Mouse (Mus musculus) gonadal fat pad, adult 2 months (tissue): Measurements from ENCODE around the gene 1700092M07Rik. TPM values are rescaled to one million over a fixed set of nuclear protein-coding genes. Genes with fewer than 3 reads are reported as not detected.
"Not testable (repeated sequence)": the region's sequence is repeated elsewhere in the genome, so short reads cannot be mapped to it uniquely, and the experiment has no call there.

Source experiments
- DNase-seq: peaks from one replicate; pipeline ENCODE4 v3.0.0-alpha.2; 2012; ENCODE audit warnings: low read depth
- polyA plus RNA-seq: library from polyadenylated mRNA; depleted of rRNA; stranded (reverse); fragments of >200 nt; gene quantifications from 2 replicates; pipeline ENCODE4 v1.2.3, GENCODE M21; 2012

Gene 1700092M07Rik
- polyA plus RNA-seq, 1 experiment = 2.3 TPM

DNA sequence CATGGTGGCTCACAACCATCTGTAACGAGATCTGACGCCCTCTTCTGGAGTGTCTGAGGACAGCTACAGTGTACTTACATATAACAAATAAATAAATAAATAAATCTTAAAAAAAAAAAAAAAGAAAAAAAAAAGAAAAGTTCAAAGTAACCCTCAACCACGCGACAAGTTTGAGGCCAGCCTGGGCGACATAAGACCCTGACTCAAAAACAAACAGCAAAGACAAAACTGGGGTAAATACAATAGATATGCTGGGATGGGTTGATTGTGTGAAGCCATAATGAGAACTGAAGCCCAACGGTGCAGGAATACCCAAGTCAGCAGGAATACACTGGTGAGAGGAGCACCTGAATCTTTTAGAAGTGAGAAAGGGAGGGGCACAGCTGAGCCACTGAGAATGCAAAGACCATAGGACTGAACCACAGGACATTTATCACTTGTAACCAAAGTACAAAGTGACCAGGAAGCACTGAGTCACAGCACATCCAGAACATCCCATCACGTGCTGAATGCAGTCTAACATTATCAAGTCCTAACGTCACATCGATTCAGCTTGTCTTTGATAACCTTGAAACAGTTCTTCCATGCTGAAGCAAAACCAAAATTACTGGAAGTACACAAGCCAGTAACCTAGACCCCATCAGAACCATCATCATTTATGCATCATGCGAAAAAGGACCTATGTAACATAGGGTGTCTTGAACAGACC is 23.6 kb upstream of the 1700092M07Rik start:
- no peak for DNase-seq

DNA sequence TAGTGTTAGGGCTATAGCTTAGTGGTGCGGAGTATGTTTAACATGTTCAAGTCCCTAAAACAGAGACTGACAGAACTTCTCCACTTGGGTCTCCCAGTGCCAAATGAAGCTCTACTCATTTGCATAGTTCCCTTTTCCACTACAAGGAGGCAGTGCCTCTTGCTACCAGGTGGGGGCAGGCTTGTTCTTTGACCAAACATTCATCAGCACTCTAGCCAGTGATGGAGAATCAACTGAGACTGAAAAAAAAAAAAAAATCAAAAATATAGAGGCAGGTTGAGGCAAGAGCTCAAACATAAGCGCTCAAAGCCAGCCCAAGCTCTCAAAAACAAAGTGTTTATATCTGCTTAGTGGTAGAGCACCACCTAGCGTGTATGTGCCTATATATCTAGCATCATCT is 22.2 kb upstream of the 1700092M07Rik start:
- no peak for DNase-seq

DNA sequence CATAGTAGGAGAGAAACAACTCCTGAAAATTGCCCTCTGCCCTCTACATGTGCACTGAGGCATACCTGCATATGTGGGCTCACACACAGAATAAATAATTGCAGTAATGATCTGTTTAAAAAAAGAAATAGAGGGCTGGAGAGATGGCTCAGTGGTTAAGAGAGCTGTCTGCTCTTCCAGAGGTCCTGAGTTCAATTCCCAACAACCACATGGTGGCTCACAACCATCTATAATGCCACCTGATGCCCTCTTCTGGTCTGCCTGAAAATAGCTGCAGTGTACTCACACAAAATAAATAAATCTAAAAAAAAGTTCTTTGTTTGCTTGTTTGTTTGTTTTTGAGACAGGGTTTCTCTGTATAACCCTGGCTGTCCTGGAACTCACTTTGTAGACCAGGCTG is 21.5 kb upstream of the 1700092M07Rik start:
- DNase-seq = not testable (repeated sequence)

DNA sequence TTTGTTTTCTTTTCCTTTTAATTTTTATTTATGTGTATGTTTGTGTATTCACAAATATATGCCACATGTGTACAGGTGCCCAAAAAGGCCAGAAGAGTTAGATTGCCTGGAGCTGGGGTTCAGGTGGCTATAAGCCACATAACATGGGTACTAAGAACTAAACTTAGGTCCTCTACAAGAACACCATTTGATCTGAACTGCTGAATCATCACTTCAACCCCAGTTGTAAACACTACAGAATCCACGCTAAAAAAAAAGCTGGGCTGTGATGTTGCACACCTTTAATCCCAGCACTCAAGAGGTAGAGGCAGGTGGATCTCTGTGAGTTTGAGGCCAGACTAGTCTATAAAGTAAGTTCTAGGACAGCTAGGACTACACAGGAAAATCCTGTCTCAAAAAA is 19.1 kb upstream of the 1700092M07Rik start:
- no peak for DNase-seq

DNA sequence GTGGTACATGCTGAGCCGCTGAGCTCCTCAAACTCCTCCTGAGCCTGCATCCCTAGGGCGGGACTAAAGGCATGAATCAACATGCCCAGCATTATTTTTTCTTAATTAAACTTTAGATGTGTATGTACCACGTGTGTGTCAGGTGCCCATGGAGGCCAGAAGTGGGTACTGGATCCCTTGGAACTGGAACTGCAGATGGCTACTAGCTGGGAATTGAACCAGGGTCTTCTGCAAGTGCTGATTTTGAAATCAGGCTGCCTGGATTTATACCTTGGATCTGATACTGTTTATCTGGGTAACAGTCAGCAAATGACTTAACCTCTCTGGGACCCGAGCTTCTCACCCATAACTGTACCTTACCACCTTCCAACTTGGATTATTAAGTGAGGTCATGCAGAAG is 18.5 kb upstream of the 1700092M07Rik start:
- DNase-seq = no peak

DNA sequence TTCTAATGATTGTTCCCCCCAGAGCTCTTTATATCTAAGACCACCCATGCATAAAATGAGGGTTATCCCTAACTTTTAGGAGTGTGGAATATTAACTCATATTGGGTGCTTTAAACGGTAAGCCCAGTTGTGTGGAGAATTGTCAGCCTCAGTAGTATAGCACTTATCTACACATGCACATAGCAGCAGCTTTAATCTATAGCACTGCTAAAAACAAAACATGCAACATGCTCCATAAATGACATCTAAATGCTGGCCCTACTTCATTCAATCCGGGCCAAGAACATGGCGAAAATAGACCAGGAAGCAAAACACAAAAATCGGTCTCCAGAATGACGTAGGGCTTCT is 18.0 kb upstream of the 1700092M07Rik start:
- DNase-seq = no peak

DNA sequence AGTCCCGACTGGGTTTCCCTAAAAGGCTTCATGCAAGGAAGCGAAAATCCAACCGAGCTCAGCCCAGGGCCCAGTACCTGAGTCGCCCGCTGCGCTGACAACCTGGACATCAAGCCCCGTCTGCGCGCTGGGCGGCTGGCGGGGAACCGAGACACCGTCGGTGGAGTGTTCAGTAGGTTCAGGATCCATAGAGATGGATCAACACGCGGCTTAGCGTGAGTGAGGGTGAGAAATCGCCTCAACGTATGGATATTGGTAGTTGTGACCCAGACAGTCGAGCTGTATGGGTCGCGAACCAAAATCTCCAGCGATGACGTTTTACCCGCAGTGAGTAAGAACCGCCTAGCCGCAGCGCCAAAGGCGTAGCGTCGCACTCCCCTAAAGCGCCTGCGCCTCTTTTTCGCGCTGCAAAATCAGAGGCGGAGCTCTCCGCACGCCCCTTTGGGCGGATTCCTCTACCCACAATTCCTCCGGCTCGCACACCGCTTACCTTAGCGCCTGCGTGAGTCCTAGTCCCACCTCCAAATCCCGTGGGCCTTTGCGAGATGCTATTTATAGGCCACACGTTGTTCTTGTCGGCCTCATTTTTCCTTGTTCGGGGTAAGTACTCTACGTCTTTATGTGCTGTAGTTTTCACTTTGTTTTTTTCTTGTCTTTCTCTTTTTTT is 17.5 kb upstream of the 1700092M07Rik start, which contains the start of gene Slc3a2:
Gene Slc3a2, minus strand, starts transcription at position 463 of the 667 bp plus-strand sequence.
- no peak for DNase-seq

DNA sequence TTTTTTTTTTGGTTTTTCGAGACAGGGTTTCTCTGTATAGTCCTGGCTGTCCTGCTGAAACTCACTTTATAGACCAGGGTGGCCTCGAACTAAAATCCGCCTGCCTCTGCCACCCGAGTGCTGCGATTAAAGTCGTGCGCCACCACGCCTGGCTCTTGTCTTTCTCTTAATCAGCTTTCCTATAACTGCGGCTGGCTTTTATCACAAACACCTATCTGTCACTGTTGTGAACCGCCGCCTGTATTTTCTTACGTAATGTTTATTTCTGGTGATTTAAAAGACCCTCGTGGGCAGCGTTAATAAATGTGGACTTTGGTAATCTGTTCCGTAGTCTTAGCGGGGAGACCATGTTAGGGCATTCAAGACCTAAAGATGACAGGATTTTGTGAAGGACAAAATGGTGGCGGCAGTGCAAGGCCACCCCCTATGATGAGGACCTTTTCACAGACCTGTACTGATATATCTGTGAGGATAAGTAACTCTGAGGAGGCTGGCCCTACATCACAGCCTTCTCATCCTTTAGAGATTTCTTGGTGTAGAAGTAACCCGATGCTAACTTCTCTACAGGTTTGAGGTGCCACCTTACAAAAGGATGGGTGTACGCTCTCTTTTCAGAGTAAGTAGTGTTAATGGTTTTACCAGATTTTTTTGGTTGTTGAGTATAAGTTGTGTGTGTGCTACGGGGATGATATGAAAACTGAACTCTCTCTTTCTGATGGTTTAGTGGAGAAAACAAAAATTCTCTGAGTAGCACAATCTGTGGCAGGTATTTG is 16.8 kb upstream of the 1700092M07Rik start:
- no peak for DNase-seq

DNA sequence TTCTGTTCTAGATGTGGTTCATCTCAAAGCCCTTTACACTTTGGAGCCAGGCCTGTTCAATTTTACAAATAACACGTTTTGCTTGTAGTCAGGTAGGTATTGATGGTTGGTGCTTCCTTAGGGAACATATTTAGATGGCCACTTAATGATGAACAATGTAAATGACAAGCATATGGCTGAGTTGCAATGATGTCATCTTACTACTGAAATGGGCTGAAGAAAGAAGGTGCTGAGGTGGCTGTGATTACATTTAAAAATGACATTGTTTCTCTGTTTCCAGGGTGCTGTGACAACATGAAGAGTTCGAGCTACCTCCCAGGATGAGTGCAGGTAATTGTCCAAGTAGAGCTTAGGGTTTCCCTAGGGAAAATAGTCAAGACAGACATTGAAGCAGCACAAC is 16.1 kb upstream of the 1700092M07Rik start:
- DNase-seq = no peak

DNA sequence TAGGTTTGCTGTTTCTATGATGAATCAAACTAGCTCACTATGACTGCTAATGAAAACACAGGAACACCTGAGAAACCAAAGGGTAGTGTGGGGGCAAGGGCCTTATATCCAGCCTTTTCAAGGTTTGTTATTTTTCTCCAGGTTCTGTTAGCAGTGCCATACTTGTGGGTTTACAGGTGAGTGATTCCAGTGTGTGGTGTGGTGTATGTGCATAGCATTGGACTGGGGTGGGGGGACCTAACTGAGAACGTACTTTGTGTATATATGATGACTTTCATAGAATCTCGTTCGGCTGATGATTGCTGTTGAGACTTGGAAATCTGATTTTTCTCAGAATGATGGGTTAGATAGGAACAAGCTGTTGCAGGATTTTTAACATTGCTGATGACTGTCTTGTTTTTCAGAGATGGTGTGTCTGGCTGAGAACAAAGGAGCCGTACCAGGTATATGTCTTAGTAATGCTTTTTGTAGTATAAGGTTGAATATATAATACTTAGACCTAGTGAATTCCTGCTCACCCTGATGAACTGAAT is 15.4 kb upstream of the 1700092M07Rik start:
- no peak for DNase-seq

DNA sequence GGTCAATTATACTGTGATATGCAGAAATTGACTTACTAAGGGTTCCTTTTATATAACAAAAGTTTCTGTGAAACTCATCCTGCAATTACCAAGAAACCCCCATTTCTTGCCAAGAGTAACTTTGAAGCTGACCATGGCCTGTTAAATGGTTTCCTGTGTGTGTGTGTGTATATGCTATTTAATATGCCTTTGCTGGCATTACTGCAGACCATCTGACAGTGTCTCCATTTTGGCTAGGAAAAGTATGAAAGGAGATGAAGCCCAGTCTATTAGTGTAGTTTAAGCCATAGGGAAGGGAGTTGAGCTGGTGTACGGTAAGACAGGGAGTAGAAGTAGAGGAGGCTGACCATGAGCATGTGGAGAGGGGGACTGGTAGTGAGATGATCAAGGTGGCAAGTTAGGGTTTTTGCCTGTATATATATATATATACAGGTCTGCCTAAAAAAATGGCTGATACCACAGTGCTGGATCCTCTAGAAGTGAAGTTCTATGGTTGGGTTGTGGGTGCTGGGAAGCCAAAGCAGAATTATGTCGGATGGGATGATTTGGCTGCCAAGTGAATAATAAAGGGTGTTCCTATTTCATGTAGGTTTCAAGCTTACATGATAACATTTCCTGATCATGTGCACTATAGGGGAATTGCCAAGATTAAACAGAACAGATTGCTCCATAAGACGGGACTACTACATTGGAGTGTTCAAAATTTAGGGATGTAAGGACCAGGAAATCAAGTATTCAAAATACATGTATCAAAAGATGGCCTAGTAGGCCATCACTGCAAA is 13.7 kb upstream of the 1700092M07Rik start:
- no peak for DNase-seq

DNA sequence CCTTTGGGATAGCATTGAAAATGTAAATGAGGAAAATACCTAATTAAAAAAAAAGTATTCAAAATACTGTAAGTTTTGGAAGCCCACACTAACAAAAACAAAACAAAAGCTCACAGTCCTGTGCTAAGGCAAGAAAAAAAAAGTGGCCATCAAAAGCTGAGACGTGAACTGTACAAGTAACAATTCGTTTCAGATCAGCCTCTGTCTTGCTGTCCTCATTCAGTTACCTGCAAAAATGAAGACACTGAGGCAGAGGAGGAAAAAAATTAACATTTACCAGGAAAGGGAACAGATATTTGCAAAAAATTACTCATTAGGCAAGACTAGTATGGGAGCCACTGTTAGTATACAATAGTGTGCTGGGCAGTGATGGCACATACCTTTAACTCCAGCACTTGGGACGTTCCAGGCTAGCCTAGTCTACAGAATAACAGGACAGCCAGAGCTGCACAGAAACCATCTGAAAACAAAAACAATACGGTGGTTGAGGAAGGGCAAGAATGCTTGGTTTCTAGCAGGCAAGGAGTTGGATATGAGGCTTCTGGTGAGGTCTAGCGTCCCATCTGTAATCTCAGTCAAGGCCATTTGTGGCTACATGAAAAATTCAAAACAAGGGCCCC is 12.9 kb upstream of the 1700092M07Rik start:
- no peak for DNase-seq

DNA sequence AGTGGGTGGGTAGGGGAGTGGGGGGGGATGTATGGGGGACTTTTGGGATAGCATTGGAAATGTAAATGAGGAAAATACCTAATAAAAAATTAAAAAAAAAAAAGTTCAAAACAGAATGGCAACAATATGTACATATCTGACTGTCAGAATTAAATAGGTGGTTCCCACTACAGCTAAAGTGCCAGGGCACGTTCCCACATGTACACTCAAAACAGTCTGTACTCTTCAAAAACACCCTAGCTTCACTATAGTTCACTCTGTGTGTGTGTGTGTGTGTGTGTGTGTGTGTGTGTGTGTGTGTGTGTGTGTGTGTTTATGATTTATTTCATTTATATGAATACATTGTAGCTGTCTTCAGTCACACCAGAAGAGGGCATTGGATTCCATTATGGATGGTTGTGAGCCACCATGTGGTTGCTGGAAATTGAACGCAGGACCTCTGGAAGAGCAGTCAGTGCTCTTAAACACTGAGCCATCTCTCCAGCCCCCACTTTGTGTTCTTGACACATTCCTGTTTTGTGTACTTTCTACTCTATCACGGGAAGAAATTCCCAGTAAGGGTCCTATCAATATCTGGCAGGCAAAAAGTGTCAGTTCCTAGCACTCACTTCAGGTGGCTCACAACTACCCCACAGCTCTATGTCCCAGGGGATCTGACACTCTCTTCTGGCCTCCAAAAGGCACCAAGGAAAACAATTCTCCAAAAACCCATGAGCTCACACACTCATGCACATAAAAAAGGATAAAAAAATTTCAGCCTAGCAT is 12.0 kb upstream of the 1700092M07Rik start:
- not testable (repeated sequence) for DNase-seq

DNA sequence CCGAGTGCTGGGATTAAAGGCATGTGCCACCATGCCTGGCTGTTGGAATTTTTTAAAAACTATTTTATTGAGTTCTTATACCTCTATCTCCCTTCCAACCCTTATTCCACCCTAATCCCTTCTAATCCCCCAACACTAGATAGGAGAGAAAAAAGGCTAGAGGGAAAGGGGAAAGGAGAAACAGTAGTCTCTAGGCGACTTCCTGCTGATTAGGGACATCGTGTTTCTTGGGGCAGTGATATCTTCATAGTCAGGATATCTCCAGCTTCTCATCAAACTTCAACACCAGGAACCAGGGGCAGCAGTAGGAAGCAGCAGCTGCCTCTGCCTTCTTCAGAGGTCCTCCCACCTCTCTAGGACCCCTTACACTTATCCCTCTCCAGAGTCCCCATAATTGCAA is 6.2 kb upstream of the 1700092M07Rik start:
- DNase-seq = no peak

DNA sequence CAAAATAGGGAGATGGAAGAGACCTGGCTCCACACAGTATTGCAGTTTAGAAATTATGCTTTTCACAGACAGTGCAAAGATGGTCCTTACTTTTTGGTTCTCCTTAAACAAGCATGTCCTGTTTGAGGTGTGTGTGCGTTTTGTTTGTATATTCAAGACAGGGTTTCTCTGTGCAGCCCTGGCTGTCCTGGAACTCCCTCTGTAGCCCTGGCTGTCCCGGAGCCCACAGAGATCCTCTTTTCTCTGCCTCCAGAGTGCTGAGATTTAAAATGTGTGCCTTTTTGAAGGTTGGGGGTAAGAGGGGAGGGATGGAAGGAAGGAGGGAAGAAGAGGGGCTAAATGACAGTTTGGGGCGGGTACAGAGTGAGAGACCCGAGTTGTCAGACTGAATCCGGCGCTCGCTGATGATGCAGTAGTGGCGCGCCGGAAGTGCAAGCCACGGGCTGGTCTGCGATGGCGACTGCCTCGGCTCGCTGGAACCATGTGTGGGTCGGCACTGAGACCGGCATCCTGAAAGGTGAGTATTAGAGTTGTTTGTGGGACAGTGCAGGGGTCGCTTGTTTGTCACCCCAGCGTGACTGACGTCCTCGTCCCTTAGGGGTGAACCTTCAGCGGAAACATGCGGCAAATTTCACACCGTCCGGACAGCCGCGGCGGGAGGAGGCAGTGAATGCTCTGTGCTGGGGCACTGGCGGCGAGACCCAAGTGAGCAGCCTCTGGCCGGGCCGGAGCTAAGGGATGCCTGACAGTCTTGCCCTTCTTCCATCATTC is 4.9 kb upstream of the 1700092M07Rik start, which contains the start of gene Wdr74:
Gene Wdr74, plus strand, starts transcription at position 439 of the 771 bp plus-strand sequence.
- no peak for DNase-seq

DNA sequence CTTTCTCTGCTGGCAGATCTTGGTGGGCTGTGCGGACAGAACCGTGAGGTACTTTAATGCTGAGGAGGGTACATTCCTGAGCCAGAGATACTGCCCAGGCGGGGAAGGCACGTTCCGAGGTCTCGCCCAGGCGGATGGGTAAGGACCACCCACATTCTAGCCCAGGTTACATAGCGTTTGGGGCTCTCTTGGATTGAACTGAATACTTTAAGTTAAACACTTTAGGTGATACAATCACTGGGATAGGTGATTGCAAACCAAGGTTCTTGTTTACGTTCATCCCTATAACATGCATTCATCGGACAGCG is 4.4 kb upstream of the 1700092M07Rik start:
- DNase-seq = no peak

DNA sequence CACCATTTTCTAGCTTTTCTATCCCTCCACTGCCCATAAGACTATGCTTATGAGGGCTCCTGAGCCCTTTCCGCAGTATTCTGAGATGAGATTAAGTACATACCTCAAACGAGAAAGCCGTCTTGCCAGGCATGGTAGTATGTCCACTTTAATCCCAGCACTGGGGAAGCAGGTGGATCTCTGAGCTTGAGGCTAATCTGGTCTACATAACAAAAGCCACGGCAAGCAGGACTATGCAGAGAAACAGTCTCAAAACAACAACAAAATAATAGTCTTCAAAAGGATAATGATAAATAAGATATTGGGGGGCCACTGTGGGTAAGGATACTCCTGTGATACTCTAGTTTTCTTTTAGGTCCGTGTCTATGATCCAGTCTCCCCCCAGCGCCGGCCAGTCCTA is 1.6 kb upstream of the 1700092M07Rik start:
- no peak for DNase-seq

DNA sequence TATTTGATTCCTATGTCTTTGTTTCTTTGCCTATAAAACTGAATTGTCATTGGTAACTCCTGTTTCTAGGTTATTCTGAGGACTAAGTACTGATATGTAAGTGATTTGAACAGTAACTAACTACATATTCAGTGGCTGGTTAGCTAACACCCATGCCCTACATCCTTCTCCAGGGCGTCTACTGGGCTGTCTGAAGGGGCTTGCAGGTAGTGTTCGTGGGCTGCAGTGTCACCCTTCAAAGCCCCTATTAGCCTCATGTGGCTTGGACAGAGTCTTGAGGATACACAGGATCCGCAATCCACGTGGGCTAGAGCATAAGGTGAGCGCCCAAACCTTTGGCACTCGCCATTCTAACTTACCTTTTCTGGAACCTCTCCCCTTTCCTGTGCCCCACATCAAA is 872 bp upstream of the 1700092M07Rik start:
- no peak for DNase-seq

DNA sequence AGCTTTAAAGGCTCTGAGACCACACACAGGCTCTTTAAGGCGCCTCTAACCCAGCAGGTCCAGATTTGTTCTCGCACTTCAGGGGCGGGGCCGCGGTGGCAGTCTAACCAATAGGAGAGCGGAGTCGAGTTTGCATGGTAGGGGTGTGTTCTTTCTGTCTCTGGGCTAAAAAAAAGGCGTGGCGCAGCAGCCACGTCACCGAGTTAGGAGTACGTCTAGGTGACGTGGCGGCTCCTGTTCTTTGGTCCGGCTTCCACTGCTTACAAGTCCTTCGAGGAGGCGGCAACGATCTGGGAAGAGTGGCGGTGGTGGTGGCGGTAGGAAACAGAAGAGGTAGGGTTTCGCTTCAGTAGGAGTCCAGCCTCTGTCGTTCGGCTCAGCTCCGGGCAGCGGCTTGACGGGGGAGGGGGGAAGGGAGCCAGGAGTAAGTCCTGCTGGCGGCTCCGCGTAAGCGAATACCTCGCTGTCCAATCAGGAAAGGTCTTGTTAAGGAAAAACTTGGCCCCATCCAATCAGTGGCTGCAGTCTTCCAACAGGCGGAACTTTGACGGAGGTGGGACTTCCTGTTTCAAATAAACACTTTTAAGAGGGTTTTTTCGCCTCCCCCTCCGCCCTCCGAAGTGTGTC is 838 bp downstream of the 1700092M07Rik start, which contains the start of gene Stx5a:
Gene Stx5a, plus strand, starts transcription at position 171 of the 627 bp plus-strand sequence.
- DNase-seq = peak; percentile 90
